Mouse (Mus musculus) urinary bladder, postnatal 4 days (tissue): ENCODE measurements around the gene Etnk2.

Experiments used
- DNase-seq, 2 experiments: peaks; one replicate each; pipeline ENCODE4 v3.0.0; 2021 to 2022; ENCODE audit warnings: low spot score in 2 of 2

Etnk2 gene

DNA sequence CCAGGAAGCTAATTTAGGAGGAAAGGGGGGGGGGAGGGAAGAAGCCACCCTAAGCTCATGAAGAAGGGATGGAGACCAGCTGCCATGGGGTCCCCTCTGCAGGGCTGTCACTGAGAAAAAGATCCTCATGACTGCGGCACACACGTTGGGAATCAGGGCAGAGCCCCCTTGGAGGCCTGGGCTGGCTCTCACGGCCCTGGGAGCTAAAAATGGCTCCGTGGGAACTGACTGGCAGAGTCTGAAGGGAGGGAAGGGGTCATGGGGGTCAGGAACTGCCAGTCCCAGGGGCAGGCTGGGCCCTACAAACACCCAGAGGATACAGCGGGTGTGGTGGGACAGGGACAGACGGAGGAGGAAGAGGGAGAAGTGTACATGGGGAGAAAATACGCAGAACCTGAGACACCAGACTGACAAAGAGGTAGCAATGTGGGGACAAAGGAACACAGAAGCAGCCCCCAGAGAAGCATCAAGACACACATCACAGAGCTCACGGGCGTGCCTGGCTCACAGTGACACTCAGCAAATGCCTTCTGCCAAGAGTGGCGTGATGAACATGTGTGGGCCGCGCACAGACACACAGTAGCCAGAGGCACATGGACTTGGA lies 19.3 kb downstream of the Etnk2 start:
- no peak for DNase-seq

DNA sequence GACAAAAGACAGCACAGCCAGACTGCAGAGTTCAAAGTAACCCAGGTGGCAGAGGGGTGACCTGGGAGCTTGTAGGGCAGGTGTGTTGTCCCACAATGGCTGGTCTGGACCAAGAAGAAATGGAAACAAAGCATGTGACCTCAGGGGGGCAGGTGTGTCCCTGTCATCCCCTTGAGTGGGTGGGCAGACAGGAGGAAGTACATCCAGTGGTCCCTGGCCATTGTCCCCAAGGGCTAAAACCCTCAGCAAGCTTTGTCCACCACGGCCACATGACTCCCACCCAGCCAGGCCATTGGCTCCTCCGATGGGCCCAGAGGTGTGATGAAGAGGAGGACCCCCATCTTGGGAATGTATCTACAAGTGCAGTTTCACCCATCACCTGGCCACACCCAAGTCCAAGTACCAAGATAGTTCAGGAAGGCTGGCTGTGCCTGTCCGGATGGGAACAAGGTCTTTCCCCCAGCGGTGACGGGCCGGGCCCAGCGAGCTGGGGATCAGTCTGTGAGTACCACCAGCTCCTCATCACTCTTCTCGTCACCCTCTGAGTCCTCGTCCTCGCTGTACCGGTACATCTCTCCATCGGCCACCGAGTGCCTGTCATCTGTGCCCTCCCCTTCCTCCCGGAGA lies 19.9 kb downstream of the Etnk2 start:
- no peak for DNase-seq

DNA sequence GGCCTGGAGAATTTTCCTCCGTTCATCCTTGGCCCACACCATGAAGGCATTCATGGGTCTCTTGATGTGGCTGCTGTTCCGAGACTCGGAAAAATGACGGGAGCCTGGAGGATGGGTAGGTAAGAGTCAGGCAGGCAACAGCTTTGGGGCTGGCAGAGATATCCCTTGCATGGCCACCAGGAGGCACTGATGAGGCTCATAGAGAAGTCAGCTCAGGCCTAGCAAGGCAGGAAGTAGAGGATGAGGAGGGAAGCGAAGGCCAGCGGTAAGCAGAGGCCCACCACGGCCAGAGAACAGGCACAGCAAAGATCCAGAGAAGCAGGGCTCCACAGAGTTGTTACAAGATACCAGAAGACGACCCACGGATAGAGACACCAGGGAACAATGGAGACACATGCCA lies 22.1 kb downstream of the Etnk2 start:
- peak; percentile 65 to 79 for DNase-seq

DNA sequence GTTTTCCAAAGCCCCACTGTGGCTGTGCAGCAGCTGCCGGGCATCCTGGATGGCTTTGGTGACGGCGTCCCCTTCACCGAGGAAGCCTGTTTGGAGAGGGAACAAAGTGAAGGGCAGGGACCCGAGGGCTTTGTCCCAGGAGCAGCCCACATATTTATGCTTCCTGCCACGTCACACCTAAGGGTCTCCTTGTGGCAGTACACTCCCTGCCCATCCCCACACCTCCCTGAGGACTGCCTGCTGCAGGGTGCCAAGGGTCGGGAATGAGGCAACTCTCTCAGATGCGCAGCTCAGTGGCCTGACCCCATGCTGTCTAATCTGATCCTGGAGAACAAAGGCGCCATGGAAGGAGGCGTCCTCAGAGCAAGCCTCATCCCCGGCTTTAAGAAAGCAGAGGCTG lies 22.8 kb downstream of the Etnk2 start:
- DNase-seq: no peak

DNA sequence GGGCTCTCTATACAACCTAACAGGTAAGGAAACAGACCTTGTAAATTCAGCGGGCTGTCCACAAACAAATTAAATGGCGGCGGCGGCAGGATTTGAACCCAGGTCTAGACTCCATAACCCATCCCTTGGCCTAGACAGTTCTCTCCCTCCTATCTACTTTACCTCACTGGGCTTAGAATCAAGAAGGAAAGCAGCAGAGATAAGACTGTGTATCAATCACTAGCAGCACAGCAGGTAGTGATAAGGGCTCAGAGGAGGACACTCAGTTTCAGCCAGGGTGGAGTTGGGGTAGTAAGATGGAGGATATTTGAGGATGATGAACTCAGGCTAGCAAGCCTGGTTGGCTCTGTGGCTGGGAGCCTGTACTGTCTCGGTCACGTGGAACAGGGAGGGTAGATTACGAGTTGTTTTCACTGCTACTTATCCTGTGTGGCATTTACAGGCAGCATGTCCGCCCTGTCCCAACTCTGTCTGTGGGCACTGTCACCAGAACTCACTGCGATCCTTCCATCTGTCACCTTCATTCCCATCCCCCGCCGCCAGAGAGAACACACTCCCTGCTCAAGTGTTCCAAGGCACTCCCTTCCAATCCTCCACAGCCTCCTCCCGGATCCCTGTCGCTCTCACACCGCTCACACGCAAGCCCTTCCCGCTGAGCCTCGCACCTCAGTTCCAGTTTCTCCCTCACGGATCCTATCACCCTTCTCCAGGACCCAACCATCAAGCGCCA lies 24.3 kb downstream of the Etnk2 start:
- no peak for DNase-seq

DNA sequence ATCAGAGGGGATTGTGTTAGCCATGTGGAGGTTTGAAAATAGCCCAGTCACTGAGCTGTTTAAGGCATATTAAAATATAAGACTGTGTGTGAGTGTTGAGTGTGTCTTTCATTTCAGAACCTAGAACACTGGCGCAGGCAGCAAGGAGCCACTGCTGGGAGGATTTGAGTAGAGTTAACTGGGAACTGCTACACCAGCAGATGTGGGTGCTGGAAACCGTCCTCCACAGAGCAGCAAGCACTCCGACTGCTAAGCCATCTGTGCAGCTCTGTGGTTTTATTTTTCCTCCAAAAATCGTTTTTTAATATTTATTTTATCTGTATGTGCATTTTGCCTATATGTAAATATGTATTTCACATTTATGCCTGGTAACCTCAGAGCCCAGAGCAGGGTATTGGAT lies 31.3 kb downstream of the Etnk2 start:
- DNase-seq: no peak

DNA sequence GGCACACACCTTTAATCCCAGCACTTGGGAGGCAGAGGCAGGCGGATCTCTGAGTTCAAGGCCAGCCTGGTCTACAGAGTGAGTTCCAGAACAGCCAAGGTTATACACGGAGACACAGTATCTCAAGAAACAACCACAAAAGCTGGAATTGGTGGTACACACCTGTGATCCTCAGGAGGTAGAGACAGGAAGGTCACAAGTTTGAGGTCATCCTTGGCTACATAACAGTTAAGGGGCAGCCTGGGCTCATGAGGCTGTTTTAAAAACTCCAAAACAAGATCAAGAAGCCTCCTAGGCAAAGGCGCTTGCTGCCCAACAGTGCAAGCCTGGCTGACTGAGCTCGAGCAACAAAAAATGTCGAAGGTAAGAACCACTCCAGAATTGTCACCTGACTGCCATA lies 33.3 kb downstream of the Etnk2 start:
- no peak for DNase-seq

DNA sequence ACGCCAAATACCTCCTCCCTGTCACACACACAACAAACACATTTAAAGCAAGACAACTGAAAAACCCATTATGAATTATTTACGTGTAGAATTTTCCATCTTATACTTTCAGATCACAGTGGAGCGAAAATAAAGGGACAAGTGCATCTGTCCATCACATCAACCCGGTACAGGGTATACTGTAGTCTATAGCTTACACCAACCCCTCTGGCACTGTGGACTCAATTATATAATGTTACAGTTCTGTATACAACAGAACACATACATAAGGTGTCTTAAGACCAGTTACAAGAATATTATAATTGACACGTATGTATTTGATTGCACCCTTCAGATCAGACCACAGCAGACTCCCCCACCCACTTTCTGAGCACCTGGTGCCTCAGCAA lies 33.7 kb downstream of the Etnk2 start:
- DNase-seq: no peak

DNA sequence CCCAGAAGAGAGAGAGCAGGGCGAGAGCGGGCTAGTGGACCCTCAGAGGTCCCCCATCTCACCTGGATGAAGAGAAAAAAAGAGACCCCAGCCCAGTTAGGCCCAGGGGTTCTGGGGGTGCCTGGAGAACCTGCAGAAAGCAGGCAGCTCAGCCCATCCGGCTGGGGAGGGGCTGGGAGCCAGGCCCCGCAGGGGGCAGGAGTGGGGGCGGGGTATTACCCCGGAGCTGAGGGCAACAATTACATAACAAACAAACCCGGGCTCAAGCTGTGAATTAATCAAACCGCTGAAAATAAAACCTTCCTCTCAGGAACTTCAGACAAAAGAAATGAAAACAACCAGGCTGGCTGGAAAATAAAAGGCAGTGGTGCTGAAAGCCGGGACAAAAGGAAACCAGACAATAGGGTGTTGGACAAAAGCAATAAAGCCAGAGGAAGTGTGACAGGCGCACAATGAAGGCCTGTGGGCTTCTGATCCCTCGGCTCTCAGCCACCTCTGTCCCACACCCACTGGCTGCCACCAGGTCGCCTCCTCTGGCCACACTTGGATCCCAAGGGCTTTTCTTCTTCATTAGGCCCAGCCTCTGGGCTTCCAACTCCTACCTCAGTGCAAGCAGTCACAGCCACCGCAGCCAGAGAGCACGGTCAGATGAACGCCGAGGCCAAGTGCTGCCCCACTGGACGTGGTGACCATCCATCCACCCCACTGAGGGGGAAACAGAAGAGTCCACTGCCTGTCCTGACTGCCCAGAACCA lies 34.3 kb downstream of the Etnk2 start:
- no peak for DNase-seq

DNA sequence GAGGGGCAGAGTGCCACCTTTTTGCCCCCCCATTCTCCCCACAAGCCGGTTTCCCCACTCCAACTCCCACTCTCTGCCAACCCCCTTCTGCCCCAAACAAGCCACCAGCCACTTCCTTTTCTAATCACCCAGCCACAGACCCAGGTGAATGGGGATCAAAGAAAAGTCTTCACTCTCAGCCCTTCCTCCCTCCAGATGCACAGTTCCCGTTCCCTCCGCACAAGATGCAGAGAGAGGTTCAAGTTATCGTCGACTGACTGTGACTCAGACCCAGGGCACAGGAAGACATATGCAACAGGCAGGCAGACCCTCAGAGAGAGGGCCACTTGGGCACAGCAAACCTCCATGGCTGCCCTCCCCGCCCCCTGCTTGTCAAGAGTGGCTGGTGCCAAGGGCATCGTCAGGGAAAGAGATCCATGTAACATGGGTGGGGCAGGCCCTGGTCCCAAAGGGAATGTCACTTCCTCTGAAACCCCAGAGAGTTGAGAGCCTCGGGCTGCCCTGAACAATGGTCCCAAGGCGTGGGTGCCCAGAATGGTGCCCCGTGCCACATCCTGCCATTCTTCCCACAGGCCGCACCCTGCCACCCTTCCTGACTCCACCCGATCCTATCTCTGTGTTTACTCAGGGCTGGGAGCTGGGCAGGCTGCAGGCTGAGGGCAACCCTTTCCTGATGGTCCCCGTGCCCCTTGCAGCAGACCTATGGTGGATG lies 36.8 kb downstream of the Etnk2 start:
- no peak for DNase-seq

DNA sequence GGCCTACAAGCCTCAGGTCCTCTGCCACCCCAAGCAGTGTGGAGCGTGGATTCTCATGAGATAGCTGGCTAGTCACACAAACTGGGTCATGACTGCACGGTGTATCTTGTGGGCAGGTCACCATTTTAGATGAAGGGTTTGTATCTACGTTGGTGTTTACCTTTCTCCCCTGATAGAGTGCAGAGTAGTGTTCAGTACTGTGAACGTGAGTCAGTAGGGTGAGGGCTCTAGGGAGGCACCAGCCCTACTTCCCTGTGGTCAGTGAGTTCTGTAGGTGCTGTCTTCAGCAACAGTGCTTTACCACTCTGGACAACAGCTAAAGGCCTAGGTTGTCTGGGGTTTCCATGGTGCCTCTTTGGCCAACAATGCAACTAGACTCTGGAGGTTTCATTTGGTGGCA lies 40.6 kb downstream of the Etnk2 start:
- no peak for DNase-seq

DNA sequence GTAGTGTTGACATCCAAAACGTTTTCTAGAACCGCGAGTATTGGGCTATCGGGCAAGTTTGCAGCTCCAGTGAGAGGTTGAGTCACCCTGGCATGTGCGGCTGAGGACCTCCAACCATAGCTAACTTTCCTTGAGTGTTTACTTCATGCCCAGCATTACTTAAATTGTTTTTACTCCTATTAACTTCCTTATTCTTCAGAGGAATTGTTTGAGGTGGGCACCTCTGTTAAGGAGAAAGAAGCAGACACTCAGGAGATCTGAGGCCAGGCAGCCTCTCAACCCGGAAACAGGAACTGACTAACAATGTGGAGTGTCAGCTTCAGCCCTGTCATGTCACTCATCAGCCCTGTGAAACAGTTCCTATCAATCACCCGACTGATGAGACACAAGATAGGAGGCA lies 43.2 kb downstream of the Etnk2 start:
- no peak for DNase-seq

DNA sequence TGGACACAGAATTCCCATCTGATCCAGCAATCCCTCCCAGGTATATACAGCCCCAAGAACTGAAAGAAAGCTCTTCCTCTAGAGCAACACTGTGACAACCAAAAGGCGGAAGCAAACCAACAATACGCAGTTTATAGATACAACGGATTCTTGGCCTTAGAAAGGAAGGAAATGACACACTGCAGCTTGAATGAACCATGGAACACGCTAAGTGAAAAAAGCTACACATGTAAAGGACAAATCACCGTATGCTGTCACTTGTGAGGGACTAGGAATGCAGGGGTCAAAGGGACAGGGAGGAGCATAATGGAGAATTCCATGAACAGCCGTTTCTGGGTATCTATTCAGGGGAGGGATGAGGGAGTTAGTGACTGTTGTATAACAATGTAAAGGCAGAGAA lies 44.1 kb downstream of the Etnk2 start:
- no peak for DNase-seq

DNA sequence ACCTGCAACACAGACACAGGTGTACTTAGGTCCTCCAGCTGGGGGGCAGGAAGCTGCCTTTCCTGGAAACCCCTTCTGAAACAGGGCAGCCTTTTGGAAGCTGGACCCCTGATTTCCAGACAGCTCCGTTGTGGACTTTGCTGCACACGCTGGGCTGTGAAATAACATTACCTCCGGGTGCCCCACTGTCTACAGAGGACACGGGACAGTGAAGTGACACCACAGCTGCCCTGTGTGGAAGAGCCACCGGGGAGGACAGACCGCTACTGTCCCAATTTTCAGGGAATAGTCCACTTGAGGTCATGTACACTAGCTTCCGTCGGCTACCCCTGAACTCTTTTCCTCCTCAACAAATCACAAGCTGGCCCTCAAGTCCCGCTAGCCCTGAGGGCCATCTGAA lies 44.9 kb downstream of the Etnk2 start:
- DNase-seq: no peak

DNA sequence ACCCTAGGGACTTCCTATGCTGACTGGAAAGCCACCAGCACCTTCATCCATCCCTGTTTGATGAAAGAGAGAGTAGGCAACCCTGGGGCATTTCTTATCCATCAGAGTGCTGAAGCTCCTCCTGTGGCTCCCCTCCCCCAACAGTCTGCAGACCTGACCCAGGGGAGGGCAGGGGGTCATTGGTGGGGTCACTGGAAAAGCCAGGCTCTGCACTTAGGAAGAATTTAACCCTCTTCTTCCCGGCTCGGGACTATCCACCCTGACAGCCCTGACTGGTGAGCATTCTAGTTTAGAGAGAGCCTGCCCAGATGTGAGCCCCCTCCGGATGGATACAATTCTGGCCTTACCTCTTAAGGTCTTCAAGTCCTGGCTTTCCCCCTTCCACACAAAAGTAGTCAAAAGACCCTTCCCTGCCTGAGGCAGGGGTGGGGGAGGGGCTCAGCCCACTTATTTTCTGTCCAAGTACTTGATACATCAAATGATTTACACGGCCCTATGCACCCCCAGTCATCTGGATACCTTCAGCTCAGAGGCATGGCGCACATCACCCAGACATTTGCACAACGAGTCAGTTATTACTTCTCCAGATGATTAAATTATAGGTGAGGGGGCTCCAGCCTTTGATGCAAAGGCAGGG lies 45.6 kb downstream of the Etnk2 start:
- DNase-seq: no peak

DNA sequence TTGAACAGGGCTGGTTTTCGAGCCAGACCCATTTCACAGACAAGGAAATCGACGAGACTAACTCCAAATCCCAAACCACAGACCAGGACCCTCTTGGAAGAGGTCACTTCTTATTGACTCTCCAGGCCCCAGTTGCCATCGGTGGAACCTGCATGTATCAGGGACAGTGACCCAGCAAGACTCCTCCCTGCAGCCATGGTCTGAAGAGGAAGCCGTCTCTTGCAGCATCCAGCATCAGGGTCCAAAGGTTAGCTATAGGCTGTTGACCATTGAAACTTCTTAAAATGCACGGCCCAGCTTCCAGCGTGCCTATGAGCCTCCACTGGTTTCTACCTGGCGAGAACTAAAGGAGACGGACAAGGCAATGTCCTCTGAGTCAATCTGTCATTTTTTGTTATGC lies 46.4 kb downstream of the Etnk2 start:
- DNase-seq: no peak

DNA sequence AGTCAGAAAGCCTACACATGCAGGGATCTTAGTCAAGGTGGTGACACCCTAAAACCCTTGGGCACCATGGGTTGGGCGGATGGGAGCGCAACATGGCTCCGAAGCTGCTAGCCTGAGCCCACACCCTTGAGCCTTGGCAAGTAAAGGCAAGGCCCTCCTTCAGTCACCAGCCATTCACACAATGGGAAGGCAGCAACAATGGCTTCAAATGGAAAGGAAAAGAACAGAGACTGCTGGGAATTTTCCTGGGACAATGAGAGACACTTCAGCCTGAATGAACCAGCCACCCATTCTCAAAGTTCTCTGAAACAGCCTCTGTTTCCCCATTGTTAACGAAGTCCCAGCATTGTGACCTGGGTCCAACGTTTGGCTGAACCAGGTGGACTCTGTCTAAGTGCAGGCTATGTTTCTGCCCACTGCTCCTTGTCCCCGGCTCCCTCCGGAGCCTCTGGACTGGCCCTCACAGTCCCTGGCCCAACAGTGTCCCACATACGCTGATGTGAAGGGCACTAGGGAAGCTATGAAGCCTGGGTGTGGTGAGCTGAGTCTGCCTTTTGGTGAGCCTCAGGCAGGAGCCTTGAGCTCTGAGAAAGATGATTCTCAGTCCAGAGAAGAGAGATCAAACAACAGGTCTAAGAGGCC lies 48.3 kb downstream of the Etnk2 start:
- DNase-seq: no peak

DNA sequence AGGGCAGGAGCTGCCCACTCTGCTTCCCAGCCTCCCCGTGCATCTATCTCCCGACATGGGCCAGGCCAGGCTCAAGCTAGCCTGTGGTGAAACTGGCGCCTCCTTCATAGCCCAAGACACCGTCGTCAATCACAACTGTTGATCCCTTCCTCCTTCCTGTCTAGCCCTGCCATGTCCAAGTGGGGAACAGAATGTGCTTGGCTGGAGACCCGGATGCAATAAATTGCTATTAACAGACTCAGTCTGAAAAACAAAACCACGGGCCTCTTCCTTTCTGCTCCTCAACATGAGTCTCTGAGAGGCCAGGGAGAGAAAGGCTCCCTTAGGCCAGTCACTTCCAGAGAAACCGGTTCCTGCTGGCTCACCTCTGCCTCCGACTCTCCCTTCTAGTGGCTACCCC lies 49.6 kb downstream of the Etnk2 start:
- DNase-seq: no peak

DNA sequence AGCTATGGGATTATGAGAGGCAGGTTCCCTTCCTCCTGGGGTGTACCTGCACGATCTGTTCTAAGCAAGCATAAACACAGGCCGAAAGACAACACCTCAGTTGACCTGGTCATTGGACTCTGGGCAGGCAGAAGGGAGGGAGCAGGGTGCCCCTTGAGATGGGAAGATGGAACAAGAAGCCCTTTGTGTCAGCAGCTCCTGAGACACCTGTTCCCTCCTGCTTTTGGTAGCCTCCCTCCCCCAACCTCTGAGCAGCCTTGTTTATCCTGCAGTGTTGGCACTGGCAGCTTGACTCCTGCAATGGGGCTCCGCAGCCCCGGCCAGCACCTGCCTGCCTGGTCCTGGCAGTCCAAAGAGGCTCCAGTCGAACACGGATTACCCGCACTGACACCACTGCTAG lies 51.7 kb downstream of the Etnk2 start:
- no peak for DNase-seq

DNA sequence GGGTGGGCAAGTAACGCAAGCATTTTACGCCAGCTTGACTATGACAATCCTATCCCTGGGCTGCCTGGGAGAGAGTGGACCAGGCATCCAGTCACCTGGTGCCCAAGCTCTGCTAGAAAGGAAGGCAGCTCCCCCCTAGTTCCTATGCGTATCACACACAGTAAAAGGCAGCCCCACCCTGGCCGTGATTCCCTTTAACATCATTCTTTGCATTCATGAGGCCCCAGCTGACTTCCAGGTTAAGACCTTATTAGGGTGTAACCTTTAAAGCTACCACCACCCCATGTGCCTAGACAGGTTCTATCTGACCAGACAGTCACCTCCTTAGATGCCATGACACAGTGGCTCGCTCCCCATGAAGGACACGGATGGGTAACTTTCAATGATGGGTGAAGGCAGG lies 52.1 kb downstream of the Etnk2 start:
- no peak for DNase-seq

DNA sequence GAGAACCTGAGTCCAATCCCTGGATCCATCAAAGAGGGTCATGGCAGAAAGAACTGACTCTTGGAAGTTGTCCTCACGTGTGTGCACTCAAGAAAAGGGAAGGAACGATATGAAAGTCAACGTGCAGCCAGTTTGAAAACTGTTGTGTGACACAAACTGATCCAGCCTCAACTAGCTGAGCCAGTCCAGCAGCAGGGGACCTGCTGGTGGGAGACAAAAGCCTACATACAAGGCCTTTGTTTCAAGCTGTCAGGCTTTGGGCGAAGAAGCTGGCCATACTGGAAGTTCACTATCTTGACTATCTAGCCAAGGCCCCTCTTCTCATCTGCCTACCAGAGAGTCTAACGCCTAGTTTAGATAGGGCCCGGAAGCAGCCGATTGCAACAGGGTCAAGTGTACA lies 53.1 kb downstream of the Etnk2 start:
- DNase-seq: no peak
